Mouse (Mus musculus) liver, postnatal 0 days (tissue): ENCODE measurements around the gene Slc12a4.

ENCODE experiments used
- CTCF ChIP-seq: sonication (generic); IDR thresholded peaks from 2 replicates; pipeline ENCODE4 v1.5.1; 2016; ENCODE audit warnings: antibody characterized with exemption, low read depth
- EP300 ChIP-seq: IDR thresholded peaks from 2 replicates; pipeline ENCODE4 v1.6.1; 2016; ENCODE audit warnings: antibody characterized with exemption, low read depth, mild to moderate bottlenecking

GRCm38 (mm10) chr8:105956556-105956955 lies 9.3 kb downstream of the Slc12a4 start:
- TF ChIP-seq CTCF (no peak), EP300 (no peak)
